Mouse (Mus musculus) forebrain, postnatal 0 days (tissue): ENCODE results near the gene Fam32a. TPM values are rescaled to one million over a fixed set of nuclear protein-coding genes. Genes with fewer than 3 reads are reported as not detected.

Experiments
- ATAC-seq: fragments of 200-750 bp; cut with Nextera tagmentation; 2 replicates; pipeline ENCODE4 v1.8.0; 2017; ENCODE audit warnings: mild to moderate bottlenecking, moderate library complexity
- DNase-seq: peaks from one replicate; pipeline ENCODE4 v3.0.0-alpha.2; 2015
- H3K27ac ChIP-seq: fragments of 300-500 bp; sonication (generic); 2 replicates; pipeline ENCODE4 v1.5.1; 2014; ENCODE audit warnings: low read depth, mild to moderate bottlenecking, antibody characterized with exemption, low read length, moderate library complexity, mixed read lengths
- H3K27me3 ChIP-seq: fragments of 300-500 bp; sonication (generic); 2 replicates; pipeline ENCODE4 v1.6.1; 2014; ENCODE audit warnings: mild to moderate bottlenecking, low read length, mixed read lengths; ENCODE audit not compliant: insufficient read depth
- H3K36me3 ChIP-seq: fragments of 300-500 bp; sonication (generic); 2 replicates; pipeline ENCODE4 v1.6.1; 2014; ENCODE audit warnings: mild to moderate bottlenecking, moderate library complexity; ENCODE audit not compliant: insufficient read depth
- H3K4me1 ChIP-seq: fragments of 300-500 bp; sonication (generic); 2 replicates; pipeline ENCODE4 v1.6.1; 2014; ENCODE audit warnings: antibody characterized with exemption; ENCODE audit not compliant: insufficient read depth
- H3K4me2 ChIP-seq: fragments of 300-500 bp; sonication (generic); 2 replicates; pipeline ENCODE4 v1.6.1; 2014; ENCODE audit warnings: low read depth, mild to moderate bottlenecking, moderate library complexity
- H3K4me3 ChIP-seq: fragments of 300-500 bp; sonication (generic); 2 replicates; pipeline ENCODE4 v1.5.1; 2014; ENCODE audit warnings: low read depth, low read length, mixed read lengths
- H3K9ac ChIP-seq: fragments of 300-500 bp; sonication (generic); 2 replicates; pipeline ENCODE4 v1.6.1; 2014; ENCODE audit warnings: mild to moderate bottlenecking
- H3K9me3 ChIP-seq: fragments of 300-500 bp; sonication (generic); 2 replicates; pipeline ENCODE4 v1.6.1; 2016; ENCODE audit warnings: low read length
- CTCF ChIP-seq: sonication (generic); IDR thresholded peaks from 2 replicates; pipeline ENCODE4 v1.5.1; 2016; ENCODE audit warnings: antibody characterized with exemption, control low read depth, low read depth
- WGBS: fragments of 180-500 bp; shearing (Covaris S2); extraction: QIAGEN DNeasy Blood & Tissue Kit; methylation state at CpG from one replicate; pipeline ENCODE4 v1.1.7; 2014; 5-methylcytosine and 5-hydroxymethylcytosine counted together
- polyA plus RNA-seq: library from polyadenylated mRNA; unstranded; fragments of >200 nt; fragmentation: Nextera tagmentation; extraction: Ambion mirVana; gene quantifications from 2 replicates; pipeline ENCODE4 v1.2.1, GENCODE M21; 2015
- total RNA-seq: library from RNA; depleted of rRNA; stranded (reverse); fragments of >200 nt; gene quantifications from 2 replicates; pipeline ENCODE4 v1.2.3, GENCODE M21; 2014; rRNA removed

The Fam32a gene
- total RNA-seq (132 and 147 TPM in 2 replicates), polyA plus RNA-seq (107 and 108 TPM in 2 replicates)

DNA sequence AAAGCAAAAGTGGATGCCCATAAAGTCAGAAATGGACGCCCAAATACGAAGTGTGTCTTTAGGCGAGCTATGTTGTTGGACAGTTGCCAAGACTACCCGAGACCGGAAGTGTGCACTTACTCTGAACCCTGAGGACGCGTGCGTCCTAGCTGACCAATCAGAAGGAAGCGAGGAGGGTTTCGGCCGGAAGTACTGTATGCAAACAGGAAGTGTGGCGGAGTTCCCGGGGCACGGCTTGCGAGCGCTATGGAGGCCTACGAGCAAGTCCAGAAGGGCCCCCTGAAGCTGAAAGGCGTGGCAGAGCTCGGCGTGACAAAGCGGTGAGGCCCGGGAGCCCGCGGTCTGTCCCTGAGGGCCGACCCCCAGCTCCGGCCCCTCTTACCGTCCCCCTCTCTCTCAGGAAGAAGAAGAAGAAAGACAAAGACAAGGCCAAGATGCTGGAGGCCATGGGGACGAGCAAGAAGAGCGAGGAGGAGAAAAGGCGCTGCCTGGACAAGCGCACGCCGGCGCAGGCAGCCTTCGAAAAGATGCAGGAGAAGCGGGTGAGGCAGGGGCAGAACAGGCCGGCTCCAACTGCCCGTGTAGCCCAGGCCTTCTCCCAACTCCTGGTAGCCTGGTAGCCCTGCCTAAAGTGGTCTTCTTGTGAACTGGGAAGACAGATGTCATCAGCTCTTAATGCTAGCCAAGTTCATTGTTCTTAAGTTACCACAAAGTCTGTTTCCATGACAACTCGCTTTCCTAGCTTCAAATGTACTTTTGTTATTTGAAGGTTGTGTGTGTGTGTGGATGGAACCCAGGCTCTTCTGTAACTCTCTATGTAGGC is at the start of gene Fam32a:
Gene Fam32a, plus strand, starts transcription at position 190 of the 823 bp plus-strand sequence.
- Histone ChIP-seq H3K9me3 (no peaks in the 10 kb centered on the region), H3K36me3 (peaks cover 13% of the 10 kb centered on the region), H3K27me3 (peaks cover 4% of the 10 kb centered on the region; the same call in 1 of the 2 replicates), H3K4me1 (0 out of 2 replicates have a peak, but pooled peaks cover 8% of the 10 kb centered on the region), H3K4me2 (peak within 1 kb of the TSS; percentile 78), H3K27ac (peak within 1 kb of the TSS; percentile 77), H3K4me3 (peak within 1 kb of the TSS; percentile 77), H3K9ac (peak within 1 kb of the TSS; percentile 69)
- DNase-seq: peak; percentile 96
- 12% methylated on average over 39 of the region's 39 CpGs for whole genome bisulfite sequencing
- ATAC-seq: peak; percentile 99
- TF ChIP-seq CTCF: no peak

- Histone ChIP-seq H3K4me1 (no peaks in the 10 kb centered on the region), H3K9ac (no peak overlapping the region), H3K9me3 (no peaks in the 10 kb centered on the region), H3K27ac (no peak overlapping the region), H3K27me3 (no peaks in the 10 kb centered on the region), H3K4me3 (no peak overlapping the region), H3K4me2 (no peak overlapping the region), H3K36me3 (peaks cover 83% of the 10 kb centered on the region)
- DNase-seq (peak; percentile 77), ATAC-seq (peak; percentile 80)
- peak; percentile 84 for TF ChIP-seq CTCF
- 51% methylated on average over 5 of the region's 5 CpGs for WGBS
Measured at GRCm38 (mm10) chr8:72177346-72177925, 42.1 kb upstream of the Fam32a start.

GRCm38 (mm10) chr8:72183554-72184202 is 35.9 kb upstream of the Fam32a start:
- Histone ChIP-seq H3K9me3 (no peaks in the 10 kb centered on the region), H3K9ac (no peak overlapping the region), H3K4me1 (no peaks in the 10 kb centered on the region), H3K27me3 (no peaks in the 10 kb centered on the region), H3K36me3 (peaks cover 29% of the 10 kb centered on the region), H3K4me3 (no peak overlapping the region), H3K27ac (no peak overlapping the region), H3K4me2 (no peak overlapping the region)
- DNase-seq: peak; percentile 52
- no peak for TF ChIP-seq CTCF
- WGBS: 40% methylated on average over 2 of the region's 2 CpGs
- ATAC-seq: peak; percentile 82

DNA sequence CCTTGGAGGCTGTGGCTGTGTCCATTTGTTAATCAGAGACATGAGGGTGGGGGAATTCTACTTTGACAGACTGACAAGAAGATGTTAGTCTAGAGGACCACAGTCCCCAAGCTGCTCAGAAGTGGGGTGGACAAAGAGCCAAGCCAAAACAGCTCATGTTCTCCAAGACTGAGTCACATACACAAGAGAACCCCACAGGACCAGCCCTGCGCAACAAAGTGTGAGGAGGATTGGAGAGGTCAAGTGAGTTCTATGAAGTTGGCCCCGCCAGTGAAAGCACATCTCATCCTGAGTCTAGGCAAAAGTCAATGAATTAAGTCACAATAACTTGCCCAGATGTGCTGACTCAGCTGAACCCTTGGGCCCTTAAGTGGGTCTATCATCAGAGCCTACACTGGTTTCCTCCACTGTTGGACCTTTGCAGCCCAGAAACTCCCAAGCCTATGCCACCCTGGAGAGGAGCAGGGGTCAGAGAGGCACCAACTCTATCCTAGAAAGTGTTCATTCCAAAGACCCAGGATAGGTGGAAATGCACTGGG is 31.7 kb upstream of the Fam32a start:
- no peak overlapping the region for H3K9ac ChIP-seq
- 78% methylated on average over 2 of the region's 2 CpGs for WGBS

GRCm38 (mm10) chr8:72189417-72190214 is 29.9 kb upstream of the Fam32a start, which contains the start of gene Hsh2d:
Gene Hsh2d (plus strand): TSS chr8:72189638.
- DNase-seq (no peak), ATAC-seq (no peak)
- Histone ChIP-seq H3K4me3 (no peak within 1 kb of the TSS), H3K27me3 (no peaks in the 10 kb centered on the region; the same call in 1 of the 2 replicates), H3K27ac (no peak within 1 kb of the TSS), H3K4me2 (no peak within 1 kb of the TSS), H3K4me1 (no peaks in the 10 kb centered on the region), H3K9me3 (no peaks in the 10 kb centered on the region), H3K9ac (no peak within 1 kb of the TSS), H3K36me3 (no peaks in the 10 kb centered on the region)
- WGBS: 71% methylated on average over 12 of the region's 12 CpGs
- TF ChIP-seq CTCF: no peak

More for the DNA sequence above, 31.7 kb upstream of the Fam32a start:
- DNase-seq (no peak), ATAC-seq (no peak)
- Histone ChIP-seq H3K27me3 (no peaks in the 10 kb centered on the region), H3K4me2 (no peak overlapping the region), H3K9me3 (no peaks in the 10 kb centered on the region), H3K36me3 (no peaks in the 10 kb centered on the region), H3K27ac (no peak overlapping the region), H3K4me1 (no peaks in the 10 kb centered on the region), H3K4me3 (no peak overlapping the region)
- no peak for TF ChIP-seq CTCF

- H3K4me2 ChIP-seq: no peak overlapping the region
- H3K4me1 ChIP-seq: no peaks in the 10 kb centered on the region
- no peak overlapping the region for H3K27ac ChIP-seq
- H3K4me3 ChIP-seq: no peak overlapping the region
- DNase-seq (no peak), ATAC-seq (no peak)
- no peaks in the 10 kb centered on the region for H3K36me3 ChIP-seq
- no peaks in the 10 kb centered on the region; the same call in 1 of the 2 replicates for H3K27me3 ChIP-seq
- no peak for TF ChIP-seq CTCF
- H3K9me3 ChIP-seq: no peaks in the 10 kb centered on the region
- no peak overlapping the region for H3K9ac ChIP-seq
- WGBS: 83% methylated on average over 2 of the region's 2 CpGs
Measured at GRCm38 (mm10) chr8:72190215-72190539, 29.4 kb upstream of the Fam32a start.
